Mouse (Mus musculus) spleen, adult 10 weeks (tissue): ENCODE results near the gene Igfbp4. TPM values are rescaled to one million over a fixed set of nuclear protein-coding genes. Genes with fewer than 3 reads are reported as not detected.

Experiments used
- polyA plus RNA-seq: library from polyadenylated mRNA; stranded (reverse); fragments of 350-450 nt; fragmentation: Illumina TruSeq; extraction: RNeasy Lipid Tissue Mini Kit (QIAGEN cat#74804); gene quantifications from one replicate; pipeline ENCODE4 v1.2.3, GENCODE M21; 2015; ENCODE audit warnings: low replicate concordance; ENCODE audit not compliant: insufficient read depth

Gene Igfbp4
- 75.3 TPM for polyA plus RNA-seq

DNA sequence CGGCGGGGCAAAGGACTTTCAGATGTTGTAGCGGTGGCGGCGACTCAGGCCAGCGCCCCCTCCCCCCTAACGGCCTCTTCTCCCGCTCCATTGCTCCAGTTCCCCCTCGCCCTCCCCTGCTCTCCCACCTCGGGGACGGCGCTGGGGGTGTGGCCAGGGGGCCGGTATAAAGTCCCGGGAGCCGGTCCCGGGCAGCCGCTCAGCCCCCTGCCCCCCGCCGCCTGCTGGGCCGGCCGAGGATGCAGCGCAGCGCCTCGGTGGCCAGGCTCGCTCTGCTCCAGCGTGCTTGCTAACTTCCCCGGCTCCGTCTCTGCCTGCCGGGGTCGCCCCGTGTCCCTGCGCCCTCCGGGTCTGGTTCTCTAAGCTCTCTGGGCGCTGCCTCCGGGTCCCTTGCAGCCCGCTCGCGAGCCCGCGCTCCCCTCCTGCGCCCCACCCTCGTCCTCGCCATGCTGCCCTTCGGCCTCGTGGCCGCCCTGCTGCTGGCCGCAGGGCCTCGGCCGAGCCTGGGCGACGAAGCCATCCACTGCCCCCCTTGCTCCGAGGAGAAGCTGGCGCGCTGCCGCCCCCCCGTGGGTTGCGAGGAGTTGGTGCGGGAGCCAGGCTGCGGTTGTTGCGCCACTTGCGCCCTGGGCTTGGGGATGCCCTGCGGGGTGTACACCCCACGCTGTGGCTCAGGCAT is at the start of gene Igfbp4:
TSS of gene Igfbp4 (plus strand) at position 194 of the 679 bp plus-strand sequence.

DNA sequence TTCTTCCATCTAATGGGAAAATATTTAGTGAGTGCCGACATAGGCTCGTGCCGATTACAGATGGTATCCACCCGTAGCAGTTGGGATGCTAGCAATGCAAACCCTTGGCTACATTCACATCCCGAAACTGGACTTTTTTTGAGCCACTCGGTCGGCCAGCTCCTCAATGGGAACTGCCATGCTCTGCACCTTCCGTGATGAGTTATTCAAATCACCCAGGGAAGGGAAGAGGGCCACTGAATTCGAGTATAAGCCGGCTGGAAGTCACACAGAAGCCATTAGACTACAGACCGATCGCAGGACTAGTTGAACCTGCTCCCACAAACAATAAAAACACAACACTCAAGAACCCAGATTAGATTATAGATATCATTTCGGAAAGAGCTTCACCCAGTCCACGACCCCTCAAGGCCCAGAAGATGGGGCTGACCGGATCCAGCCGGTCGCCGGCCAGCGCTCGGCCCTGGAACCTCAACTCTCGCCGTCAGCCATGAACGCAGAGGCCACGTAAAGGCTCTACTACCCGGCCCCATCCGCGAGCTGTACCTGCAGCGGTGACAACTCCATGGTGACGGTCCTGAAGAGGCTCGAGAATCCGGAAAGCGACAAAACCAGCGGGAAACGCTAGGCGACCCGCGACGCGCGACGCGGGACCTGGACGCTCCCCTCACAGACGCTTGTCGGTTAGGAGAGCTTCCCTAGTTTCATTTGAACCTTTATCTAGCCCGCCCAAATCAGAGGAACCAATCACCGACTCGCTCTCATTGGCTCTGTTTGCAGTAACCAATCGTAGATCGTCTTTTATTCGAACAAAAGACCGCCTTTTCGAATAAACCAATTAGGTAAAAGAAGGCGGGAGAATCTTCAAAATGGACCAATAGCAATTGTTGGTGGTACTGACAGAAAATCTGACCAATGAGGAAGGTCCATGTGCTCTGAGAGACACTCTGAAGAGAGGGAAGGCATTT is 17.3 kb upstream of the Igfbp4 start, which contains the start of gene Top2a:
TSS of gene Top2a (minus strand) at position 690 of the 968 bp plus-strand sequence.

DNA sequence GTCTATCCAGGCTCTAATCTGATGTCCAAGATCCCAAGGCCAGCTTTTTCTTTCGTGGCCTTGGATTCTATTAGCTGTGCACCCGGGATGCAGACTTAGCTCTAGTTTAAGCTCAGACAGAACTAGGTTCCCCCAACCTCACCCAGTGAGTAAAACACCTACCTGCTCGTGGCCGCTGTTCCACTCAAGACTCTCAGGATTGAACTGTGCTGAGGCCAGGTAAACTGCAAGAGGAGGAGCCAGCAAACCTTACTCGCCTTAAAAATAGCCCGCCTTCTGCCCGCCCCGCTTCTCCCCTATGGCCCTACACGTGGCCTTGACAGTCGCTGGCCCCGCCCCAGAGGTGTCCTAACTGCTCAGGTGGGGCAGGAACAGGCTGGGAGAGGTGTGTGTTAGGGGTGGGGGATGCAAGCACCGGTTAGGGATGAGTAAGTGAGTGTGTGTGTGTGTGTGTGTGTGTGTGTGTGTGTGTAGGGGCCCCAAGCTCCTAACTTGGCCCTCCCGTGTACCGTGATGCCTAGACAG is 48.1 kb downstream of the Igfbp4 start, which contains the start of gene Tns4:
TSS of gene Tns4 (minus strand) at position 230 of the 525 bp plus-strand sequence.

Other genes with a start within 250 kb of the Igfbp4 start
- gene Msl1, start 245.7 kb upstream of the Igfbp4 start, polyA plus RNA-seq = 134 TPM
- gene Casc3, start 236.3 kb upstream of the Igfbp4 start, polyA plus RNA-seq = 65.6 TPM
- gene Rapgefl1, start 204.5 kb upstream of the Igfbp4 start, polyA plus RNA-seq = 0.58 TPM
- 18.5 TPM for gene Wipf2, start 177.6 kb upstream of the Igfbp4 start, polyA plus RNA-seq
- 8.2 TPM for gene Cdc6, start 133.4 kb upstream of the Igfbp4 start, polyA plus RNA-seq
- 15.3 TPM for gene Rara, start 113.4 kb upstream of the Igfbp4 start, polyA plus RNA-seq
- gene Gjd3, start 58.2 kb upstream of the Igfbp4 start, polyA plus RNA-seq = not detected
- 72.4 TPM for gene Top2a, start 17.1 kb upstream of the Igfbp4 start, polyA plus RNA-seq
- 0.44 TPM for gene Tns4, start 48.1 kb downstream of the Igfbp4 start, polyA plus RNA-seq
- 86.0 TPM for gene Ccr7, start 113.8 kb downstream of the Igfbp4 start, polyA plus RNA-seq
- 150 TPM for gene Smarce1, start 189.8 kb downstream of the Igfbp4 start, polyA plus RNA-seq
- gene Krt222, start 202.8 kb downstream of the Igfbp4 start, polyA plus RNA-seq = 4.5 TPM
- not detected for gene Krt24, start 244.0 kb downstream of the Igfbp4 start, polyA plus RNA-seq